Mouse (Mus musculus) CD4-positive, CD25-positive, alpha-beta regulatory T cell, adult 4 months (primary cell): ENCODE results near the gene Plekha7. TPM values are rescaled to one million over a fixed set of nuclear protein-coding genes. Genes with fewer than 3 reads are reported as not detected.

Experiments used
- ATAC-seq: one replicate; pipeline ENCODE4 v1.8.0; 2017
- polyA plus RNA-seq, 2 experiments: library from polyadenylated mRNA; unstranded; fragments of 100-300 nt; shearing (Covaris generic); gene quantifications; one replicate each; pipeline ENCODE4 v1.2.1; 2017

Plekha7 gene
- polyA plus RNA-seq, 2 experiments from 2014 or later = 4.9 to 17.0 TPM

DNA sequence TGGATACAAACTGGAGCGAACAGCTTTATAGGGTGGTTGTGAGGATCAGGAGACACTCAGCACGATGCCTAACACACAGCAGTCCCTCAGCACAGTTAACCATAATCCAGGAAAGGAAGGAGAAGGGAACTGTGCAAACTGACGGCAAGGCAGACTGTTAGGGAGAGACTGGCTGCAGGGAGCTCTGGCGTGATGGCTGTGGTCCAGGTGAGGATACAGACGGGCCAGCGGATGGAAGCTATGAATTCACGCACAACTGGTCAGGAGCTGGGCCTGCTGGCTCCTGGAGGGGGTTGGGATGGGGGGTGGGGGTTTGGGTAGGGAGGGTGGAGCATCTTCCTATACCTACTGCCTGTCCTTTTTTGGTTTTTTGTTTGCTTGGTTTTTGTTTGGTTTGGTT, 182.5 kb downstream of the Plekha7 start:
- no peak for ATAC-seq

DNA sequence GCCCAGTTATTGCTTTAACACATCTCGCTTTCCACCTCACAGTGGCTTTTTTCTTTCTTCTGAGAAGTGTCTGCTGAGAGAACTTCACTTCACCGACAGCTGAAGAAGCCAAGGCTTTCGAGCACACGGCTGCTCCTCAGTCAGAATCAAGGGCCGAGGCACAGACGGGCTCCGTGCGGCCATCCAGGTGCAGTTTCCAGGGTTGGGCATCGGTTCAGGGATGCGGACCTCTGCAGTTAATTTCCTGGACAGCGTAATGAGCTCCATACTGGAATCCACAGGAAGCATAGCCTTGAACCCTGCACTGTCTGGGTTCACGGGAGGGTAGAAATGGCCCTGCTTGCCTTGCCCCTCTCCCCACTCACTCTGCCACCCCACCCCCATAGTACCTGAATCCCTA, 184.1 kb downstream of the Plekha7 start:
- ATAC-seq = no peak

DNA sequence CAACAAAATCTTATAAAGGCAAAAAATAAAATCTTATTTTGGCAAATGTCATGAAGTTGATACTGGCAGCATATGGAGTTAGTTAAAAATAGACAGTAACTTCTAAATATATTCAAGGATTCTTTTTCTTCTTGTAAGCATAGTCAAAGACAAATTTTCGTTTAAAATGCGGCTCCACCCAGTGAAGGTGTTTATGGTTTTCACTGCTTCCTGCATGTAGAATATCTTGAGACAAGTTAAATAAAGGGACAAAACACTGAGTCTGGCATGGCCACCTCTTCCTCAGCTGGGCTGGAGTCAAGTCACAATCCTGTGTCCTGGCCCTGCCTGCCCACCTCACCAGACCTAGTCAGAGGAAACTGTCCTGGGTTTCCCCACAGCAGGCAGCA, 184.6 kb downstream of the Plekha7 start:
- ATAC-seq = no peak

GRCm38 (mm10) chr7:116122981-116123596, 185.1 kb downstream of the Plekha7 start:
- ATAC-seq = no peak

DNA sequence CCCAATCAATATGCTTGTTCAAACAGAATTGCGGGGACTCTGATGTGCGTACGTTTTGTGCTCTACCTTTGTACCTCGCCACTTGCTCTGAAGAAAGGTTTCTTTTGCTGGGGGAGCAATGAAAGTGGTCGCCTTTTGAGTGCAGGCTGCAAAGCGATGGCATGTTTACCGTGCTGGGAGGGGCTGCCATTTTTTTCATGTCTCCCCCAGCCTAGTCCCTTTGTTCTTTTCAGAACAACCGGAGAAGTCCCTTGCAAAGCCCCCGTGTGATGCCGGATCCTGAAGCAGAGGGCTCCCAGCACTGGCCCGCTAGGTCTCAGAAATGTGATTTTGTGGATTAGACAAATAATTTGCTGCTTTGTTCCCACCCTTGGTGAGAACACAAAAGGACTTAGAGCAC, 187.0 kb downstream of the Plekha7 start:
- ATAC-seq = no peak

DNA sequence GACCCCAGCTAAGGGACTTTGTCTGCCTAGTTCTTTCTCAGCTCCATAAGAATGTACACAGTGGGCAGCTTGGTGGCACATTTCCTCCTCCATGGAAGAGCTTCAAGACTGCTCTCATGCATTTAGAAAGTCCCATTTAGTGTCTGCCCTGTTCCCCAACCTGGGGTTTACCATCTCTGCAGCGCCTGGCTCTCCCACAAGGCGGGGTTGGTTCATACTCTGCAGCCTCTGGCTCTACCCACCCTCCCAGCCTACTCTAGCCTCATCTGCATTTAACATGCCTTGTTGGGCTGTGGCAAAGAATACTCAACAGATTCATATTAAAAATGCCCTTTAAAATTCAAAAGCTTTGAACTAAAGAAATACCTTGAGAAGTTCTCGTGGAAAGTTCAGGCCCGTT, 187.4 kb downstream of the Plekha7 start:
- no peak for ATAC-seq

DNA sequence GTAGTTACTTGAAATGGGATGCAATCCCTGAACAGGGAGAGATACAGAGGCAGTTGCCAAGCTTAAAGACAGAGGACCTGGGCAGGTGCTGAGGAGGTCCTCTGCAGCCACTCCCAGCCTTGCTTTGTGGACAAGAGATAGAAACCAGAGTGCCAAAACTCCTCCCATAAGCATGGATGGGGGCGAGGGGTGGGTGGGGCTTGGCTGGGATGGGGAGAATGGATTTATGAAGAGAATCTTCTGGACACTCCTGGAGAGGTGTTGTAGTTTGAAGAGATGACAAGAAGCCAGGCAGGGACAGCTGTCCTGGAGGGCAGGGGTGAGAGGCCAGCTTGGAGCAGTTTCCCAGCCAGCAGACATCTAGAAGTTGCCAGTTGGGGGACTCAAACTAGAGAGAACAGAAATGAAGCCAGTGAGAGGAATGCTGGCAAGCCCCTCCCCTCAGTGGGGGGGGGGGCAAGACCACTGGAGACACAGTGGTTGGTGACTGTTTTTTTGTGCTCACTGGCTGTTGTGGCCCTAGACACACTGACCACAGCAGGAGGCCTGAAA, 188.8 kb downstream of the Plekha7 start:
- ATAC-seq = no peak

GRCm38 (mm10) chr7:116115991-116116390, 192.2 kb downstream of the Plekha7 start:
- ATAC-seq = no peak

DNA sequence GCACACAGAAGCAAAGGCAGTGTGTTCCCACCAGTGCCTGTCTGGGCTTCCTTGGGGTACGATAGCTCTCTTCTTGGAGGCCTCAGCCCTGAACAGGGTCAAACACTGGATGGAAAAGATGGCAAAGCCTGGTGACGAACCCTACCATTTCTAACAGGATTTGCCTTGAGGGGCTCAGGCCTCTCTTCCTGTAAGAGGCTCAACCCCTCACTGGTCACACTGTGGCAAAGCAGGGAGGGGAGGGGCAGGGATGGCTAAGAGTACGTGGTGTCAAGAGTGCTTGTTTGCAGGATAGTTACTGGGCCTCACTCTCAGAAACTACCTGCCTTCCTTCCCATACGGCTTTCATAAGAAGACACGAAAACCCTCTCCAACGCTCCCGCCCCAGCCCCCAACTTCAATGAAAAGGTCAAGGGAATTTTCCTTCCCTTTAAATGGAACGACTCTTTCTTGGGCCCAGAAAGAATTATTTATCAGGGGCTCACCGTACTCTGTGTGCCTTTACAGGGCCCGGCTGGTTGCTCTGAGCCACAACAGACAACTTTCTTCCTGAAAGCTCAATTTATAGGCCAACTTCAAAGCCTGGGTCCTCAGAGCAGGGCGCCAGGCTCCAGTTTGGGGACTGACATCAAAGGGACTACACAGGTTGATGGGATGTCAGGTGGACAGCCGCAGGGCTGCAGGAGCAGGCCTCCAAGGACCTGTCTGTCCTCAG, 192.8 kb downstream of the Plekha7 start:
- ATAC-seq = no peak

DNA sequence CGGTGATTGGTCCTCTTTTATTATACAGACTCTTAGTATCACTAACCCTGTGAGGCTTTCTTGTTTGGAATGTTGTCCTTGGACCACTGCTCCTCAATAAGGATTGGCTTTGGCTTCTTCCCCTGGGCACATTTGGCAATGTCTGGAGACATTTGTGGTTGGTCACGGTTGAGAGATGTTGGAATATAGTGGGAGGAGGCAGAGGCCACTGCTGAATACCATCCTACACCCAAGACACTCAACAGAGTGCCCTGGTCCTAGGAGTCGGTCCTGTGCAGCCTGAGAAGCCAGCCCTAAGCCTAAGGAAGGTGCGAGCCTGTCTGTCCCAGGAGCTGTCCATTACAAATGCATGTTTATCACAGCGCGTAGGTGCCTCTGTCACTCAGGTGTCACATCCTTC, 196.6 kb downstream of the Plekha7 start:
- ATAC-seq = no peak

GRCm38 (mm10) chr7:116110661-116111060, 197.5 kb downstream of the Plekha7 start:
- ATAC-seq = no peak

DNA sequence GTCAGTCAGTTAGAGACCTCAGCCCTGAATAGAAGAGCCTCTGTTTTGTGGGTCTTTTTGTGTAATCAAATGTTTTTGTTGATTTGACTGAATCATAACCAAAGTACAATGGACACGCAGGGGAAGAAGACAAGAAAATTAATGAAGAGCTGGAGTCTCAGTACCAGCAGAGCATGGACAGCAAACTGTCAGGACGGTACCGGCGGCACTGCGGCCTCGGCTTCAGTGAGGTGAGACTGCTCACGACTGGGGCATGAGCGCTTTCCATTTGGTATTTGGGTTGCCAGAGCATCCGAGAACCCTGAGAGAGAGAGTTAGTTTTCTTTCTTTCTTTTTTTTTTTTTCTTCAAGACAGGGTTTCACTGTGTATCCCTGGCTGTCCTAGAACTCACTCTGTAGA, 205.1 kb downstream of the Plekha7 start:
- no peak for ATAC-seq

DNA sequence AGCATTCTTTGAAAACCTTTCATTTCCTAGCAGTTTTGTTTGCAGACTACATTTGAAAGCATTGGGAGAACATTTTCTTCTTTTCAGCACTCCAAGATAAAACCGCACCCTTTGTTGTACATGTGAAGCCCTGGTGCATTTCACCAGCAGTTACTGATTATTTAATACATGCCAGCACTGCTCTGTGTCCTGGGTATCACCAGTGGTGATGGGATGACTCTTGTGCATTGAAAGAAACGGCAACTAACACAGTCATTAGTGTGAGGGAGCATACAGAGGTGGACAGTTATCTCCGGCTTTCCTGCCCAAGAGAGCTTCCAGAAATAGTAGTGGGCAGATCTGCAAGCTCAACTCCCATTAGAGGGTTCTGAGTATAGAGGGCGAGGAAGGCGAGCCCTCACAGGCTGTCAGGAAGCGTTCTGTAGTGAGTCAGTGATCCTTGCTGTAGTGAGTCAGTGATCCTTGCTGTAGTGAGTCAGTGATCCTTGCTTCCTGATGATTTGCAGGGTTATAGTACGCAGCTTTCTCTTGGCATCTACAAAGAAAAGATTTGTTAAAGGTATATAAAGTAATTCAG, 208.1 kb downstream of the Plekha7 start:
- ATAC-seq = no peak

DNA sequence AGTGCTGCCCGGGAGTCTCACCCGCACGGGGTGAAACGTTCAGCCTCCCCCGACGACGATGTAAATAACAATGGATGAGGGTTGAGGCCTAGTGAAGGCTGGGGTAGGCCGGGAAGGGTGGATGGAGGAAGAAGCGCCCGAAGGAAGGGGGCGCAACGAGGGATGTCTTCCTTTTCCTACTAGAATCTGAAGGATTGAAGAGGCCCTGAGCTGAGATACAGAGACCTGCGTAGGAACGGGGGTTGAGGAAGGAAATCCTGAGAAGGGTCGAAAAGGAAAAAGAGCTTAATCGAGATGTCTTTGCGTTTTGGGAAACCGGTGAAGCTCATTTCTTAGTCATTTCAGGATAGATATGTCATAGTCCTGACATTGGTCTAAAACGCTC, 214.7 kb downstream of the Plekha7 start:
- peak; percentile 60 for ATAC-seq

- peak; percentile 98 for ATAC-seq
Observed at GRCm38 (mm10) chr7:116092710-116093465, 215.3 kb downstream of the Plekha7 start.

- ATAC-seq = peak; percentile 43
Observed at GRCm38 (mm10) chr7:116084366-116084765, 223.8 kb downstream of the Plekha7 start, which contains the start of gene Gm4353. TSS of gene Gm4353 (minus strand) at chr7:116084635.

Other genes starting within 250 kb of the Plekha7 start
- 1 to 10 TPM in 1 of 2 experiments, under 1 TPM in 1; 0.87 to 1.9 TPM for gene Gm4353, start 223.7 kb downstream of the Plekha7 start, polyA plus RNA-seq
- gene Rps13, start 25.8 kb upstream of the Plekha7 start, polyA plus RNA-seq = 1,000 to 10,000 TPM; 1,071 to 1,073 TPM
- 10 to 100 TPM; 54.9 to 91.3 TPM for gene Pik3c2a, start 135.1 kb upstream of the Plekha7 start, polyA plus RNA-seq
- 10 to 100 TPM; 21.0 to 24.4 TPM for gene Nucb2, start 196.0 kb upstream of the Plekha7 start, polyA plus RNA-seq